Mouse (Mus musculus): ENCODE measurements at regions not wholly inside any gene's neighbourhood (a gene's known extent, or its start where the extent isn't known, plus 50 kb on each side); places are given as distances from the start of the nearest gene placed in this dataset.
A peak's percentile ranks its signal among the peaks of the same experiment; 100 is the strongest.

GRCm38 (mm10) chr13:90292124-90292523, 202.7 kb upstream of the Xrcc4 start:
- no peak for DNase-seq

- DNase-seq, result no peak
These were observed 191.6 kb upstream of the Xrcc4 start for GRCm38 (mm10) chr13:90280976-90281375.

GRCm38 (mm10) chr13:90279786-90280382, 190.5 kb upstream of the Xrcc4 start:
- DNase-seq, result peak; percentile 4 to 15

GRCm38 (mm10) chr13:90279355-90279754, 189.9 kb upstream of the Xrcc4 start:
- DNase-seq, result peak; percentile 12 to 17

- DNase-seq, result no peak
These were observed 169.8 kb upstream of the Xrcc4 start for GRCm38 (mm10) chr13:90259071-90259742.

- DNase-seq, result no peak
These were observed 163.6 kb upstream of the Xrcc4 start for GRCm38 (mm10) chr13:90252981-90253380.

GRCm38 (mm10) chr13:90245997-90246765, 156.8 kb upstream of the Xrcc4 start:
- DNase-seq, result no peak

GRCm38 (mm10) chr13:90238331-90238730, 148.9 kb upstream of the Xrcc4 start:
- no peak for DNase-seq

- no peak for DNase-seq
These were observed 144.6 kb upstream of the Xrcc4 start for GRCm38 (mm10) chr13:90233986-90234385.

- DNase-seq, result no peak
These were observed 144.2 kb upstream of the Xrcc4 start for GRCm38 (mm10) chr13:90233561-90233960.

- no peak for DNase-seq
These were observed 139.7 kb upstream of the Xrcc4 start for GRCm38 (mm10) chr13:90229106-90229505.

GRCm38 (mm10) chr13:90226212-90226611, 136.8 kb upstream of the Xrcc4 start:
- DNase-seq, result no peak

GRCm38 (mm10) chr13:90212390-90212789, 123.0 kb upstream of the Xrcc4 start:
- no peak for DNase-seq

- DNase-seq, result no peak
These were observed 118.5 kb upstream of the Xrcc4 start for GRCm38 (mm10) chr13:90207875-90208274.
